Mouse (Mus musculus) testis, adult 2 months (tissue): ENCODE measurements at regions not wholly inside any gene's neighbourhood (a gene's known extent, or its start where the extent isn't known, plus 50 kb on each side); places are given as distances from the start of the nearest gene placed in this dataset.

Experiments
- CTCF ChIP-seq: fragments of 200-500 bp; IDR thresholded peaks from 2 replicates; pipeline ENCODE4 v1.5.1; 2012; ENCODE audit warnings: low read depth, mild to moderate bottlenecking, inconsistent platforms, low read length, moderate library complexity; ENCODE audit not compliant: control insufficient read depth, insufficient read depth, insufficient replicate concordance
- POLR2A ChIP-seq: fragments of 200-500 bp; IDR thresholded peaks from 2 replicates; pipeline ENCODE4 v1.6.1; 2012; ENCODE audit warnings: low read depth, mild to moderate bottlenecking, inconsistent platforms, low read length, moderate library complexity; ENCODE audit not compliant: control insufficient read depth

DNA sequence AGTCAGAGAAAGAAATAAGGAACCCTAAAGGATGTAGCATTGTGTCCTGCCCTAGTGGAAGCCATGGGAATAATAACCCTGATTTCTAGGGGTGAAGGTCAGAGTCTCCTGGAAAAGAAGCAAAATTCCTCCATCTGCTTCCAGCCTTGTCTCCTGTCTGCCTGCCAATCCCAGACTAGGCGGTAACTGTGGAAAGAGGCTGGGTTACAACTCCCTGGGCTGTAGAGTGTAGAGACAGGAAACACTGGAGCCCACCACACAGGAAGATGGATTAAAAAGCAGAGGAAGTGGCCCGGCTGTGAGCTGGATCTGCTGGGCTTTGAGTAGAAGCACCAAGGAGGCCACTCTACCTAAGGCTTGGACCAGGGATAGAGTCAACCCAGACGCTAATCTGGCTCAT, 200.7 kb upstream of the Pabpc6 start:
- TF ChIP-seq CTCF (no peak), POLR2A (no peak)
